Mouse (Mus musculus): ENCODE data around the gene Angpt4. TPM values are rescaled to one million over a fixed set of nuclear protein-coding genes. Genes with fewer than 3 reads are reported as not detected.

The Angpt4 gene
- total RNA-seq, 2 experiments from 2014 or later, result 0.11 to 0.15 TPM

DNA sequence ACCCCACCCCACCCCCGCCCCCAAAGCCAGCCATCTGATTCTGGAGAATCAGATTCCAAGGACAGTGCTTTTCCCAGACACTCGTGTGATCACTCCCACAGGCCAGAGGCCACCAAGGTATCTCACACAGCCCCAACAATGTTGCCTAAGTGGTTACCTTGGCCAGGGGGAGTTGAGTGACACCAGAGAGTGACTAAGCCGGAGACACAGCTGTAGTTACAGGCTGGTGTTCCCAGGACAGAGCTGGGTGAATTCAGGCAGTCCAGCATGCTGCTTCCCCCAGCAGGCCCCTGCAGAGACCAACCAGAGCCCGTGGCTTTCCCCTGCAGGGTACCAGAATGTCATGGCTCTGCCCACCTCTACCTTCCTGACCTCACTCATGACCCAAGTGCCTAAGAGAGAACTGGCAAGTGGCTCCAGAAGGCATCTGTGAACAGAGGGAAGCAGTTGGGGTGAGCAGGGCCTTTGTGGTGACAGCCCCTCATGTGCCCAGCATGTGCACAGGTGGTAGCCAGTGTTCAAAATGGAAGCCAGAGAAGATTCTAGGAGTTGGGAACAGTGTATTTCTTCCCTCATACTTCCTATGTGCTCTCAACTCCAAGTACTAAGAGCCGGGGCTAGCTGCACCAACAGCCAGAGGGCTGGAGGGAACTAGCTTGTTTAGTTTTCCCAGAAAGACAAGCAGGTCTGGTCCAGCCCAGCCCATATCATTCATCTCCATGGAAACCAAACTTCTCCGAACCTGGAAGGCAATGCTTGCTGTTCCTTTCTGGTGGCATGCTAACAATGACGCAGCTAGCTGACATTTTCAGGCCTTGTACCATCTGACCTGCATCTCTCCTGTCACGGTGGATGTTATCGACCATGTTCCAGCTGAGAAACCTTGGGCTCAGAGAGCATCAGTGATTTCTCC lies 50.5 kb downstream of the Angpt4 start:
- DNase-seq, result no peak

DNA sequence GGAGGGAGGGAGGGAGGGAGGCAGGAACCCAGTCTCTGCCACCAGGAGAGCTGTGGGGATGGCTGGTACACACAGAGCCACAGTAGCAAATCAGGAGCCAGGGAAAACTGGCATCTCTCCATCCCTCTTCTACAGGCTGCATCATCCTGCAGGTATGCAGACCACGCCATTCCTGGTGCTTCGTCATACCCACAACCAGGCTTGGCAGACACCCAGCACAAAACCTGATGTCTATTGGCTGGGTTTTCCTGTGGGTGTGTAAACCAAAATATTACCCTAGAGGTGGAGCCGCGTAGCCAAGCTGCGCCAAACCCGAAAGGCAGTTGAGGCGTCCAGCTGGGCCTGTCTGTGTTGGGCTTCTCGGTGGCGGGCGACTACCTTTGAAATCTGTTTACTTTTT lies 51.5 kb downstream of the Angpt4 start:
- no peak for DNase-seq

DNA sequence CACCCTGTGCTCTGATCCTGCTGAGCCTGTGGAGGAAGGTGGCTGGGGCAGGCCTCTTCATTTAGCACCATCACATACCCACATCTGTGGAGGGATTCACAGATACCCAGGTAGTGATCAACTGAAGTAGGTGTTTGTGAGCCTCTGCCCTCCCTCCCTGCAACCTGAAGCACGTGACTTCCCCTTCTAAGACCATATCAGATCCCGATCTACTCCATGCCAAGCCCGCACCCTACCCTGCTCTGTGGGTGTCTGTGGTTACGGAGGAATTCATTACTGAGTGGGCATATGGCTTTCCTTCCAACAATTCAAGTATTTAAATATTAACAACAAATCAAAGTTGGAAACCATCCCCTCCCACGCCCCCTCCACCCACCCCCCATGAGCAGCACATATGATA lies 52.3 kb downstream of the Angpt4 start:
- DNase-seq, result no peak

DNA sequence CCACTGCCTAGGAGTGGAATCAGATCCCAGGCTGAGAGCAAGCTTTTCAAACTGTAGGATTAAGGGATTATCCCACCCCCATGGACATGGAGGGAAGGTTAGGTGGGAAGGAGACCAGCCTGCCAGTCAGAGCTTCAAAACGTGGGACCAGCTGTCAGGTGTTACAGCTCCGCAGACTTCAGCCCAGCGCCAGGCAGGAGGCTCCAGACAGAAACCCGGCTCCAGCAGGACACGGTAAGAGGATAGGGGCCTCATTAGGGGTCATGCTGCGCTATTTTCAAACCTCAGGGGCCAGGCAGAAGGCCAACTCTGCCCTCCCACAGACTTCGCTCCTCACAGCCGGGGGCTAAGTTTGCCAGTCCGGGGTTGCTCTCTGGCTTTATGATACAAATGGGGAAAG lies 53.0 kb downstream of the Angpt4 start:
- DNase-seq, result no peak

DNA sequence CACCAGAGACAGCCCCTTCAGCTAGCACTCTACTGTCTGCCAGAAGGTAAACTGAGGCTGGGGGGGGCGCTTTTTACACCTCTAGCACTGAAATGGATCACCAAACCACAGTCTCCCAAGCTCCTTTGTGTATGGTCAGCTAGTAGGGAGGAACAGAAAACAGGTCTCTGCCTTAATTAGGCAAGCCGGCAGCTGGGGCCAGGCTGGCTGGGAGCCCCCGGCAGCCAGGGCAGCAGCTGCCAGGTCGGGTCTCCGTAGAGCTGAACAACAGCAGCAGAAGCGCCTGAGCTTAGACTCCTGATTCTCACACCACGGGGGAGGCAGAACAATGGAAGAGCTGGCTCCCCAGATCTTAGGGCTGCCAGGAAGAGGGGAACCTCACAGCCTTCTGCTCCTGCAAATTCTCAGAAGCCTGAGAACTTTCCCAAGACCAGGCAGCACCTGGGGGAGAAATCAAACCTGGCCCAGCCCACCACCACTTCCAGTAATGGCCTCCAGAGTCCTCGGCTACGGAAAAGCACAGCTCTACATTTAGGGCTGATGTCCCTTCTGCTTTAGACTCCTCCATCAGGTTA lies 56.3 kb downstream of the Angpt4 start:
- no peak for DNase-seq

DNA sequence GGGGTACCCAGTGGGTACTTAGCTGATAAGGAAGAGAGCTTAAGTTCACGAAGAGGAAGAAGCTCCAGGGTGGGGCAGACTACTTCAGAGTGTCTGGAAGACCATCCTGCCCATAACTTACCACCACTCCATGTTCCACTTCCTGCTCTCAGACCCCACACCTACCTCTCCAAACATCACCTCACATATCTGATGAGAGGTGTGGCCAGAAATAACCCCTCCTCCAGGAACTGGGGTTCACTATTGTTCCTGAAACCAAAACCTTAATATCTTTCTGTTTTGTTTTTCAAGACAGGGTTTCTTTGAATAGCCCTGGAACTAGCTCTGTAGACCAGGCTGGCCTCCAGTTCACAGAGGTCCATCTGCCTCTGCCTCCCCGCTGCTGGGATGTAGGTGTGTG lies 56.8 kb downstream of the Angpt4 start:
- DNase-seq, result no peak

DNA sequence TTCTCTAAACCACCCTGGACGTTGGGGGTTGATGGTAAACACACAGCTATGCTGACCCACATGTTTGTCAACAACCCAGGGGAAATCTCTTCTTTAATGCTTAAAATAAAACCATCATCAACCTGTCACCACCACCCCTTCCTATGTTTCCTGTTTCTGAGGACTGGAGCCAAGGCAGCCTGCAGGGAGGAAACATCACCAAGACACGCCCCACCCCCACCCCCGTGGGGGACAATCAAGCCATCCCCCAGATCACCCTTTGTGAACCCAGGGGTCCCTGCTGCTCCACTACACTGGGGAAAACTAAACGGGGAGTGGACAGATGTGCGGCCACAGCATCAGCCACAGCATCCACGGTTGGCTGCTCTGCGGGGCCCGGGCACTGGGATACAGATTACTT lies 57.4 kb downstream of the Angpt4 start:
- DNase-seq, result no peak

DNA sequence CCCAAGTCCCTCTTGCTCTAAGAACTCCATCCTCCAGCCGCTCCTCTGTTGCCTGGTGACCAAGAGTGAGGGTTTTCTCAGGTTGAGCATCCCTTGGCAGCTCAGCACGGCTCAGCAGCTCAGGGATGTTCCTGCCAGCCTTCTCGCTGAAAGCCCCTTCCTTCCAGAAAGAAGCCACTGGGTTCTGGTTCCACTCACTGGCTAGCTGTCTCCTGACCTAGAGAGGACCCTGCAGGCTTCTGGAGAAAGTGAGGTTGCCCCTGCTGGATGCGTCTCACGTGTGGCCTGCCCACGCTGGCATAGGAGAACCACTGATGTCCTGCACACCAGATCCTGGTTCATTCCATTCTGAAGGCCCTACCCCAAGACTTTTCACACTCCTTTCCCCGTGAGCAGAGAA lies 58.0 kb downstream of the Angpt4 start:
- no peak for DNase-seq

DNA sequence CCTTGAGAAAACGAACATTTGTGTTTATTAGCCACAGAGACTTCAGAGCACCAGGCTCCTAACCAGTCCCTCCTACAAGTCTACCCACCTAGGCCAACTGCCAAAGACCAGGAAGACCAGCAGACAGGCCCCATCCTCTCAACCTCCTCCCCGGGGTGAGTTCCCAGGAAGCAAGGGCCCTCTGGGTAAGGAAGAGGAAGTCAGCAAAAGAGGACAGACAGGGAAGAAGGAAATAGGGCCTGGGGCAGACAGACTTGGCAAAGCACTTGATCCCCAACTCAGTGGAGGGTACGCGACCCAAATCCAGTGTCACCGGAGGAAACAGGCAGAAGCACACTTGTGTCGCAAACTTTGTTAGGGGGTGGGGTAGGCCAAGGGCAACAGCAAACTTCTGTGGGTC lies 58.4 kb downstream of the Angpt4 start:
- no peak for DNase-seq

DNA sequence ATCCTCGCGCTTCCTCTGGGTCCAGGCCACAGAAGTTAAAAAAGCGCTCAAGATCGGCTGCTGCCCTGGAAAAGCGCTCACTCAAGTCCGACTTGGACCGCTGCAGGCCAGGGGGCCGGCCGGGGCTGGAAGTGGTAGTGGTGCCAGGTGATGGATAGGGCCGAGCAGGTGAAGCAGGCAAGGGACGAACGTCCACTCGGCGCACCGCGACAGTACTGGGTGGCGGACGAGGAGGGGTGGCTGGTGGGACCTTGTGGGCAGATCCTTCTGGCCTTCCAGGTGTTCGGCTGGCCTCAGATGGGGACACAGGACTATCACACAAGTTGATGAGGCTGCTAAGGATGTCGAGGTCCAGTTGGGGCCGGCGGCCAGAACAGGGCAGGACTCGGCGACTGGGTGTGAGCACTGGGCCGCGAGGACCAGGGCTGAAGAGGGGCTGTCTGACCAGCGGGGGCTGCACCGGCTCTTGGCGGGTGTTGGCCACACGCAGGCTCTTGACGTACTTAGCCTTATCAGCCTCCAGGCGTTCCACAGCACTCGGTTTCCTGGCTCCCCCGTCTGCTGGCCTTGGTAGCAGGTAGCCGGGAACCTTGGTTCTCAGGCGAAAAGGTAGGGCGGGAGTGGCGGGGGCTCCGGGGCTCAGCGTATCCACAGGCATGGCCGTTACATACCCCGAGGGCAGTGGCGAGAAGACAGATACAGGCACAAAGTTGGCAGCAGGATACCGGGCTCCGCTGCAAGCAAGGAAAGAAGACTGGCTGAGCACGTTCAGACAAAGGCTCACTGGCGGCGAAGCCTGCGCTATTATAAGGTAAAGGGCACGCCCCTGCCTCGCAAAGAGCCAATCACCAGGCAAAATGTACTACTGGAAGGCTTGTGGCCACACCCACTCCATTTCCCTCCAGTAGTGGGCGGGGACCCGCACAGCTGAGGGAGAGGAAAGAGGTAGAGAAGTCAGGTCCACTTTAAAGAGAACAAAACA lies 59.5 kb downstream of the Angpt4 start:
- peak; percentile 64 for DNase-seq

DNA sequence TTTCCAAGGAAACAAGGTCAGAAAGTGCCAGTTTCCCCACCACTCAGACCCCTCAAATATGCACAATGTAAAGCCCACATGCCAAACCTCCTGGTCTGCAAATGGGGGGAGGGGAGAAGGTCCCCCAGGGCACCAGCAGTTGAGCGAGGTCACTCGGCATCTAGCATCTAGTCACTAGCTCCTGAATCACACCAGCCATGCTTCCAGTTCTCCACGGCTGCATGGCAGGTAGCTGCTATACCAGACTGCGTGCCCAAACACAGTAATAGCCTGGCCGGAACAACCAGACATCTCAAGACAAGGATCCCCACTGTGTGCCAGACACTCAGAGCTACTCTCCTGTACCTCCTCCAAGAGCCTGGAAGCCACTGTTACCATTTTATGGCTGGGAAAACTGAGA lies 60.7 kb downstream of the Angpt4 start:
- DNase-seq, result no peak

DNA sequence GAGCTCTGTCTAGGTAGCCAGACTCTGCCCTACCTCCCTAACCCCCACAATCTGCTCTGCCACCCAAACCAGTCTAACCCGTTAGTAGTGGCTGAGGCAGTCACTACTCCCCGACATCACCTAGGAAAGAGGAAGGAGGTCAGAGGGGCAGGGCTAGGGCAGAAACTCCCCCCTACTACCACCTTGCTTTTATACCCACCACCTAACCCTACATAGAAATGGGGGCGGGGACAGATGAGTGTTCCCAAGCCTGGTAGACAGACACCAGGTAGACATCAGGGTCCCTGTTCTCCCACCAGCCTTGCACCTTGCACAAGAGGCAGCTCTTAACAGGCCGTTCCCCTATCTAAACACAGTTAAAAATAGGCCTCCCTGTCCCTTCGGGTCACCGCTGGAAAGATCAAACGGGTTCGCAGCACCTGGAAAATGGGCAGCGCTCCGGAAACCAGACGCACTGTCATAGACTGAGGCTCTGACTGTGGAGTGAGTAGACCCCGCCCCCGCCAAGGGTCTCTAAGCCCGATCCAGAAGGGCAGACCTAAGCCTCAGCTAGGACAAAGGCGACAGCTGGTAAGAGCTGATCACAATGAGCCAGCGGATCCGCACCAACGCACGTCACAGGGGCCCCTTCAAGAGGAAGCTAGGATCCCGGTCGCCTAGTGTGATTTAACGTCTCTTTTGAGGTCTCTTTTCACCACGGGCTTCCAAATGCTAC lies 62.0 kb downstream of the Angpt4 start:
- DNase-seq, result no peak

DNA sequence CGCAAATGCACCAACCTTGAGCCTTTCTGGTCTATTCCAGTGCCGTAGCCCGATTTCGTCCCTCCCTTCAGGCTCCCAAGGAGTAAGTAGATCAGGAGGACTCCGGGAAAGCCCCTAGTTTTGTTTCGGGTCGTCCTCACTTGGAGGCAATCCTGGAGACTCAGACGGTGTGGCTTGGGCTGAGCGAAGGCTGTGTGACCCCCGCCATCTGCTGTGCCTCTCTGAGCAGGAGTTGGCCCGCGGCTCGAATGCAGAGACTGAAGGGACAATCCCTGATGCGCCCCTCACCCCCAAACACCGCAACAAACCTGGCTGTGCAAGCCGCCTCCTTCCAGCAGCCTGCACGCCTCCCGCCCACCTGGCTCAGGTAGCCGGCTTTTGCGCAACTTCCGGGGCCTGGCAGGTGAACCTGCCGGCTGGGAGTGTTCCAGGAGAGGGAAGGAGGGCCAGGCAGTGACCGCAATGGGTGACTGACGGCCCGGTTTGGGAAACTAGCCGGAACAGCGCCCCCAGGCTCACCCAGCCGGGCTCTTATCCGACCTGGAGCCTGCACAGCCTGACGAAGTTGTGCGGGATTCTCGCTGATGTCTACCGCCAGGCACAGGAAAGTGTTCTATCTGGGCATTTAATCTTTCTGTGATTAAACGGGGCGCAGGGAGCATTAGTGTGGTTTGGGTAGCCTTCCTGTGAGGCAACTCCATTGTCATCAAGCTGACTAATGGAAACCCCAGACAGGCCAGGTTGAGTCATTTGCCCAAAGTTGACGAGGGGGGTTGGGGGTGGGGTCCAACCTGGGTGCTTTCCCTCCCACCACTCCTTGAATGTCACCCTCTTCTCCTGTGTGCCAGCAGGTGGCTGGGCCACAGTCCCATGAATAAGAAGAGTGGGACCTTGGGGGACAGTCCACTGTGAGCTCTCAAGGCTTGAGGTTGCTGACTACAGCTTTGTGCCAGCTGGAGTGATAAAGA lies 62.9 kb downstream of the Angpt4 start:
- no peak for DNase-seq

DNA sequence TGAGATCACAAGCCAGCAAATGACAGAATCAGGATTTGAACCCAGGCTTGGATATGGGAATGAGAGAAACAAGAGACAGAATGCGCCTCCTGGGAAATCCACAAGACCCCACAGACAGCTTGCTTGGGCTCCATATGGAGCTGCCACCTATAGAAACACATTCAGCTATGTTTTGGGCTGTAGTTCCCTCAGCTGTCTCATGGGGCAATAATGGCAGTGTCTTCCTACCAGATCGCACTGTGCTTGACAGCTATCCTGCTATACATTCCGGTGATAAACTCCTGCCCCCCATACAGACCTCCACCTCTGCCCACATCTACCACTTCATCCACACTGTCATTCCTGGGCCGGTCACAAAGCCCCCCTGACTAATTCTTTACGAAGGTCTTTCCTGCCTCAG lies 64.3 kb downstream of the Angpt4 start:
- no peak for DNase-seq

DNA sequence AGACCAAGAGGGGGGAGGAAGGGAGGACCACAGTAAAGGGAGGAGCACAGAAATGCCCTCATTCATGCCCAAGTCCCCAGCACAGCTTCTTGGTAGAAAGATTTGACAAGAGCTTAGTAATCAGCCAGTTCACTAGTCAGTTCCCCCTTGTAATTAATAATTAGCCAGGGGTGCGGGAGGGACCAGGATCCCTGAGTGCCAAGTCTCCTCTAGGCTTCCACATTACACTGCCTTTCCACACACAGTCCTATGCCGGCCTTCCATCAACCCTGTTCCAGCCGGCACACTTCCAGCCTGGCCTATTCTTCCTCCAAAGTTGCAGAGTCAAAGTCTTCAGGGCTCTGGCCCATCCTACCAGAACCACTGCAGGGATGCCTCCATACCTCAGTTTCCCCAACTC lies 65.1 kb downstream of the Angpt4 start:
- DNase-seq, result no peak

DNA sequence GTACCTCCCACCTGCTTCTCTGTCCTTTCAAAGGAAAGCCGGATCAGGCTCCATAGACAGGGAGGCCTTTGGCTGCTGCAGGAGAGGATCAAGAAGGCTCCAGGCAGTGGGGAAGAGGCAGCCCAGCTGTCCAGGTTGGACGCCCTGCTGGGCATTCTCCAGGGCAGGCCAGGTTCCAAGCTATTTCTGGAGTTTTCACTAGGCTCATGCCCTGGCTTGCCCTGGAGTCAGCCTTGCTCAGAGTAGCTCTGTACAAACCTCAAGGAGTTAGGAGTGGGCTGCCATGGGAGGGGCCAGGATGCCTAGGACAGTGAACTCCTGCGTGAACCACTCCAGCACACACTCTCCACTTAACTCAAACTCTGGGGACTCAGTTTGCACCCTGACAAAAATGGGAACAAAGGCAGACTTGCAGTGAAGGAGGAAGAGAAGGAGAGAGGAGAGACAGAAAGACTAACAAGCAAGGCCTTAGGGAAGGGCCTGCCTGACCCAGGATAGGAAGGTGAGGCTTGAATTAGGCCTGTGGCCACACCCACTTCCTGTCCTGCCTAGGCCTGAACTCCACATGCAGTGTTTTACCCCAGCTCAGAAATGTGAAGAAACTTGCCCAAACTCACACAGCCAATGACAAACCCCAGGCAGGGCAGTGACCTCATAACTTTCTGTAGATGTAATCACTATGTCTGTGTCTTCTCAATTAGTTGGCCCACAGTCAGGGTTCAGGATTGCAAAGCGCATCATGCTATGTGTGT lies 66.9 kb downstream of the Angpt4 start:
- DNase-seq, result peak; percentile 80

DNA sequence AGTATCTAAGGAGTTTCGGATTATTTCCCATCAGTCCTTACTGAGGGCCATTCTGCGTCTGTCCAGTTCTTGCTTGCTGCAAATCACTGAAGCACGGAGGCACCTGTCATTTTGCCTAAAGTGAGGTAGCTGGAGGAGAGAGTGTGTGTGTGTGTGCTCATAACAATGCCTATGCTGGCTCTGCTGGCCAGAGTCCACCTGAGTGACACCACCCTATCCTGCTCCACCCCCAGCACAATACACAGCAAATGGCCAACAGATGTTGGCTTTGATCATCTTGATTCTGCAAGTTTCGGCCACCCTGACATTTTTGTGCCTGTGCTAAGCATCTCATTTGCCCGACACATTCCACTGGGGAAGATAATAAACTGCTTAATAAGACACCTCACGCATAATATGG lies 67.5 kb downstream of the Angpt4 start:
- no peak for DNase-seq

DNA sequence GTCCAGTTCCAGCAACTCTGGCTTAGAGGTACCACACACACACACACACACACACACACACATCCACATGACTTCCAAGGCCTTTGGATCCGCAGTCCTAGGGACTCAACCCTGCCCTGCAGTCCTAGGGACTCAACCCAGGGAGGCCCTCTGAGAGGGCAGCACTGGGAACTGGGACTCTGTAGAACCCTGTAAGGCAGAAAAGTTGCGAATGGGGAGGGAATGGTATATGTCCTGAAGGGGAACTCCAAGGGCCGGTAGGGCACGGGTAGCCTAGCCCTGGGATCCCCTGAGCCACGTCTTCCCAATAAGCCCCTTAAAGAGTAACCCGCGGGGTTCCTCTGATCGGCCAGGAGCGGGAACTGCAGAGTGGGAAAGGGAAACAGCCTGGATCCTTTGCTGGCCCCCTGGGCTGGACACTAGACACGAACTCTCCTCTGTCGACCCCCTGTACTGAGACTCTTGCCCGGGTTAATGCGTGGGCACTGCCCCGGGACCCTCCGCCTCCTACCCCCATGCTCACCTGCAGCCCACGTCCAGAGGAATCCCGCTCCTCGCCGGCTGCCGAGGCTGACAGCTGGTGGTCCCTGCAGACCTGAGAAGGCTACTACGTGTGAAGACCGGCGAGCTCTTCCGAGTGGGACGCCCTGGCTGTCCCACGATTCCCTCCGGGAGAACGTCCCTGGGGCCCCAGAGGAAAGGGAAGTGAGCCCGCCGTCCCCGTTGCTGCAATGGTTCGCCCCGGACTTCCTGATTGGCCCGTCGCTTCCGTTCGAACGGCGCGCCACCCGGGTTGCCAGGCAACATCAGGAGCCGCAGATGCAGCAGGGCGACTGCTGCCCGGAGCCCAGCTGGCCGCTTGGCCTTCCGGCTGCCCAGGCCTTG lies 68.7 kb downstream of the Angpt4 start, which contains the start of gene Fam110a:
TSS of gene Fam110a (minus strand) at position 750 of the 885 bp plus-strand sequence.
- peak; percentile 92 for DNase-seq

DNA sequence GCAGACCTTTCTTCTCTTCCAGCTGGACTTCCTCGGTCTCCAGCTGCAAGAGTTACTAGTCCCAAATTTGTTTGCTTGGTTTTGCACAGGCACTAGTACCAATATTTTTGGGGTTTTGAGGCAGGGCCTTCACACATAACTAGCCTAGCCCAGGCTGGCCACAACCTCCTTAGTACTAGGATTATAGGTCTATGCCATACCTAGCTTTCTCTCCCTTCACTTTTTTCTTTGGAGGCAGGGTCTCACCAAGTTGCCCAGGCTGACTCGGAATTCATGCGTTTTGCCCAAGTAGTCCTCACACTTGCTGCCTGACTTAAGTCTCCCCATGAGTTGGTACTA lies 69.3 kb downstream of the Angpt4 start:
- no peak for DNase-seq

Data from gastrocnemius, postnatal 25 days (tissue).